Mouse (Mus musculus) lung, embryonic 15.5 days (tissue): ENCODE results near the gene Far2. TPM values are rescaled to one million over a fixed set of nuclear protein-coding genes. Genes with fewer than 3 reads are reported as not detected.
A peak's percentile ranks its signal among the peaks of the same experiment; 100 is the strongest.

Experiments used
- ATAC-seq: fragments of 200-750 bp; cut with Nextera tagmentation; 2 replicates; pipeline ENCODE4 v1.8.0; 2017; ENCODE audit warnings: moderate number of reproducible peaks, borderline replicate concordance; ENCODE audit not compliant: low FRiP score, low TSS enrichment; ENCODE audit errors: extremely low read depth
- H3K27ac ChIP-seq: fragments of 300-500 bp; sonication (generic); 2 replicates; pipeline ENCODE4 v1.5.1; 2015; ENCODE audit warnings: moderate library complexity, mild to moderate bottlenecking, inconsistent platforms
- H3K27me3 ChIP-seq: fragments of 300-500 bp; sonication (generic); 2 replicates; pipeline ENCODE4 v1.6.1; 2015; ENCODE audit warnings: inconsistent platforms
- H3K36me3 ChIP-seq: fragments of 300-500 bp; sonication (generic); 2 replicates; pipeline ENCODE4 v1.6.1; 2015; ENCODE audit warnings: inconsistent platforms
- H3K4me1 ChIP-seq: fragments of 300-500 bp; sonication (generic); 2 replicates; pipeline ENCODE4 v1.6.1; 2015; ENCODE audit warnings: inconsistent platforms
- H3K4me2 ChIP-seq: fragments of 300-500 bp; sonication (generic); 2 replicates; pipeline ENCODE4 v1.6.1; 2015; ENCODE audit warnings: inconsistent platforms, mild to moderate bottlenecking, moderate library complexity
- H3K4me3 ChIP-seq: fragments of 300-500 bp; sonication (generic); 2 replicates; pipeline ENCODE4 v1.5.1; 2015; ENCODE audit warnings: mild to moderate bottlenecking, inconsistent platforms
- H3K9ac ChIP-seq: fragments of 300-500 bp; sonication (generic); 2 replicates; pipeline ENCODE4 v1.6.1; 2015; ENCODE audit warnings: inconsistent platforms
- H3K9me3 ChIP-seq: fragments of 300-500 bp; sonication (generic); 2 replicates; pipeline ENCODE4 v1.6.1; 2016; ENCODE audit warnings: inconsistent platforms
- WGBS: fragments of 180-500 bp; shearing (Covaris S2); methylation state at CpG from one replicate; pipeline ENCODE4 v1.1.7; 2015; 5-methylcytosine and 5-hydroxymethylcytosine counted together
- polyA plus RNA-seq: library from polyadenylated mRNA; unstranded; fragments of >200 nt; fragmentation: Nextera tagmentation; extraction: Ambion mirVana; gene quantifications from 2 replicates; pipeline ENCODE4 v1.2.1, GENCODE M21; 2015

The Far2 gene
- polyA plus RNA-seq, 1 experiment from 2014 or later: 8.5 TPM

- Histone ChIP-seq H3K9ac (no peak overlapping the region), H3K27me3 (no peaks in the 10 kb centered on the region), H3K4me1 (no peaks in the 10 kb centered on the region), H3K9me3 (no peaks in the 10 kb centered on the region), H3K36me3 (no peaks in the 10 kb centered on the region), H3K4me3 (no peak overlapping the region), H3K4me2 (no peak overlapping the region), H3K27ac (no peak overlapping the region)
- WGBS: 82% methylated on average over 2 of the region's 2 CpGs
- no peak for ATAC-seq
Observed at GRCm38 (mm10) chr6:148083864-148084263, 36.8 kb downstream of the Far2 start.

DNA sequence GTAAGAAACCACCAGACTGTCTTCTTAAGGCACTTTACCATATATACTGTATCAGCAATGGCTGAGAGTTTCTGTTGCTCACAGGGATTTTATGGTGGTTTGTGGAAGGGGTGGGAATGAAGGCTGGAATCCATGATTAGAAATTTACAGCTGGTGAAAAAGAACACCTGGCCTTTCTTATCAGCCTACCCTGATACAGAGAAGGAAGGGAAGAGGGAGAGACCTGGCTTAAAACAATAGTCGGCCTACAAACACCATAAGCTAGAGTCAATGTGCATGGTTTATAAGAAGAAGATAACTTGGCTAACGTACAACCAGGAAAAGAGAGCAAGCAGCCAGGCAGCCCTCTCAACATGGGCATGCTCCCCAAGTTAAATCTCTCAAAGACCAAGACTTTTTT, 37.3 kb downstream of the Far2 start:
- Histone ChIP-seq H3K36me3 (no peaks in the 10 kb centered on the region), H3K9ac (no peak overlapping the region), H3K4me1 (no peaks in the 10 kb centered on the region), H3K27ac (no peak overlapping the region), H3K4me3 (no peak overlapping the region), H3K9me3 (no peaks in the 10 kb centered on the region), H3K27me3 (no peaks in the 10 kb centered on the region), H3K4me2 (no peak overlapping the region)
- WGBS: 70% methylated on average over 2 of the region's 2 CpGs
- no peak for ATAC-seq

DNA sequence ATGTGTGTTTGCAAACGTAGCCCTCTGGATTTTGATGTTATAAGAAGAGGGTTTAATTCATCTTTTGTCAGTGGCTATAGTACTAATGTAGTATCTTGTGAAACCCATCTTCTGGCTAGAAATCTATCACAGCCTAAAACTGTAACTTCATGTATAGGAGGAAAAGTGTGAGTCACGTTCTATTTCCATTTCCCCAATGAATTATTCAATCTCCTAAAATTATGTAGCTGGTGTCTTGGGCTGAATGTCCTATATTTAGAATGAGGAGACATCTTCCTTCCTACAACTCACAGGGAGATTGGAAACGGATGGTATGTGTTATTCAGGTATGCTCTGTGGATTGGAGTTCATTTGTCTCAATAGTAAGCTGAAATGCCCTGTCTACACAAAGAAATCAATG, 50.0 kb downstream of the Far2 start:
- no peaks in the 10 kb centered on the region for H3K9me3 ChIP-seq
- no peaks in the 10 kb centered on the region for H3K27me3 ChIP-seq
- 66% methylated on average over 3 of the region's 3 CpGs for WGBS
- H3K4me2 ChIP-seq: no peak overlapping the region
- no peaks in the 10 kb centered on the region for H3K4me1 ChIP-seq
- no peak overlapping the region for H3K9ac ChIP-seq
- no peak overlapping the region for H3K27ac ChIP-seq
- no peak overlapping the region for H3K4me3 ChIP-seq
- no peak for ATAC-seq
- H3K36me3 ChIP-seq: no peaks in the 10 kb centered on the region

- no peaks in the 10 kb centered on the region for H3K36me3 ChIP-seq
- H3K27me3 ChIP-seq: no peaks in the 10 kb centered on the region
- H3K9ac ChIP-seq: no peak overlapping the region
- no peak overlapping the region for H3K4me2 ChIP-seq
- peak; percentile 86; the same call in 1 of the 2 replicates for ATAC-seq
- WGBS: 43% methylated on average over 3 of the region's 3 CpGs
- no peaks in the 10 kb centered on the region for H3K9me3 ChIP-seq
- H3K4me3 ChIP-seq: no peak overlapping the region
- 0 out of 2 replicates have a peak overlapping the region, but pooled peaks have one; percentile 15 for H3K27ac ChIP-seq
- H3K4me1 ChIP-seq: no peaks in the 10 kb centered on the region
Observed at GRCm38 (mm10) chr6:148101977-148102376, 54.9 kb downstream of the Far2 start.

DNA sequence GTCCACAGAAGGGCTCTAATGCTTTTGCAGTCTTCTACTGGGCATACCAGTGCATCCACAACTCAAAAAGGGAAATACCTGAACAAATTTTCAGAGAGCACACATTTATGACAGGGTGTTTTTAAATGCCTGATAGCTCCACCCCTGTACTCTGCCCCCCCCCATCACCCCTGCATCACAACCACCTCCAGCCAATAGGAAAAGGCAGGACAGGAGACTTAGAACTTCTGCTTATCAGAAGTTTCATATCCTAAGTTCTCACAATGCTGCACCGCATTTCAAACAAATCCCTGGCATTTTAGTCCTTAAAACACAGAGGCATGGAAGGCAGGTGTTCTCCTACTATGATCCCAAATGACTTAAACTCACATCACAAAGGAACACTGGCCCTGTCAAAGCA, 55.4 kb downstream of the Far2 start:
- whole genome bisulfite sequencing: 83% methylated on average over 1 of the region's 1 CpGs
- ATAC-seq: no peak

GRCm38 (mm10) chr6:148104212-148104611, 57.2 kb downstream of the Far2 start:
- WGBS: 29% methylated on average over 9 of the region's 9 CpGs
- H3K4me2 ChIP-seq: no peak overlapping the region; the same call in 1 of the 2 replicates
- H3K4me1 ChIP-seq: no peaks in the 10 kb centered on the region
- no peaks in the 10 kb centered on the region for H3K9me3 ChIP-seq
- H3K27me3 ChIP-seq: no peaks in the 10 kb centered on the region
- no peak overlapping the region for H3K4me3 ChIP-seq
- no peak overlapping the region for H3K27ac ChIP-seq
- no peak for ATAC-seq
- H3K9ac ChIP-seq: no peak overlapping the region
- H3K36me3 ChIP-seq: no peaks in the 10 kb centered on the region

More for the DNA sequence above, 55.4 kb downstream of the Far2 start:
- Histone ChIP-seq H3K27me3 (no peaks in the 10 kb centered on the region), H3K27ac (no peak overlapping the region), H3K4me1 (no peaks in the 10 kb centered on the region), H3K36me3 (no peaks in the 10 kb centered on the region), H3K4me2 (no peak overlapping the region), H3K4me3 (no peak overlapping the region), H3K9me3 (no peaks in the 10 kb centered on the region), H3K9ac (no peak overlapping the region)

- Histone ChIP-seq H3K4me3 (no peak overlapping the region), H3K36me3 (no peaks in the 10 kb centered on the region), H3K9me3 (no peaks in the 10 kb centered on the region), H3K4me2 (no peak overlapping the region), H3K4me1 (no peaks in the 10 kb centered on the region), H3K27me3 (no peaks in the 10 kb centered on the region), H3K9ac (no peak overlapping the region), H3K27ac (no peak overlapping the region)
- 66% methylated on average over 9 of the region's 9 CpGs for WGBS
- no peak for ATAC-seq
Observed at GRCm38 (mm10) chr6:148105722-148106268, 58.7 kb downstream of the Far2 start.

- no peaks in the 10 kb centered on the region for H3K4me1 ChIP-seq
- no peak for ATAC-seq
- no peak overlapping the region for H3K9ac ChIP-seq
- no peaks in the 10 kb centered on the region for H3K36me3 ChIP-seq
- no peak overlapping the region for H3K4me2 ChIP-seq
- H3K9me3 ChIP-seq: no peaks in the 10 kb centered on the region
- no peak overlapping the region for H3K27ac ChIP-seq
- WGBS: 30% methylated on average over 8 of the region's 8 CpGs
- H3K4me3 ChIP-seq: no peak overlapping the region
- H3K27me3 ChIP-seq: no peaks in the 10 kb centered on the region
Observed at GRCm38 (mm10) chr6:148108741-148109472, 61.8 kb downstream of the Far2 start.

DNA sequence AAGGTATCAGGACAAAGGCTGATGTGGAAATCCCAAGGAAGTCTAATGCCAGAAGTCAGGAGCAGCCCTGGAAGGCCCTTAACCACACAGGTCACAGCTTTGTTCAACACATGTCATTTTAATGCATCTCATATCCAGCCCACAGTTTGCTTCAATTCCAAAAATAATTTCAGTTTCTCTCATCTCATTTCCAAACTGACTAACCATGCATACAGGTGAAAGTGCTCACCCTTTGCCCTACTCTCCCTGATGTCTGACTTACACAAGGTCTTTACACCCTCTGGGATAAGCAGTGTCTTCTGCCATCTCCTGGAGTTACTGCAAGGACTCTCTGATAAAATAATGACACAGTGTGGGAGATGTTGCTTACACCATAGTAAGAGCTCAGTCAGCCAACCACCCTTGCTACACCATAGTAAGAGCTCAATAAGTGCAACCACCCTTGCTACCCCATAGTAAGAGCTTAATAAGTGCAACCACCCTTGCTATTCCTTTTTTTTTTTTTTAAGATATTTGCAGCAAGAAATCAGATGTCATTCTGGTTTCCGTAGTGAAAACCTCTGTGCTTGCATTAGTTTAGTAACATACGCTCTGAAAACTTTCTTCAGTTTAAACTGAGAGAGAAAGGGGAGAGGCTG, 64.1 kb downstream of the Far2 start:
- H3K36me3 ChIP-seq: no peaks in the 10 kb centered on the region
- no peaks in the 10 kb centered on the region for H3K9me3 ChIP-seq
- no peak overlapping the region for H3K4me3 ChIP-seq
- 79% methylated on average over 2 of the region's 2 CpGs for WGBS
- H3K4me2 ChIP-seq: no peak overlapping the region
- H3K27me3 ChIP-seq: no peaks in the 10 kb centered on the region
- no peak overlapping the region for H3K9ac ChIP-seq
- ATAC-seq: no peak
- no peak overlapping the region for H3K27ac ChIP-seq
- H3K4me1 ChIP-seq: no peaks in the 10 kb centered on the region

DNA sequence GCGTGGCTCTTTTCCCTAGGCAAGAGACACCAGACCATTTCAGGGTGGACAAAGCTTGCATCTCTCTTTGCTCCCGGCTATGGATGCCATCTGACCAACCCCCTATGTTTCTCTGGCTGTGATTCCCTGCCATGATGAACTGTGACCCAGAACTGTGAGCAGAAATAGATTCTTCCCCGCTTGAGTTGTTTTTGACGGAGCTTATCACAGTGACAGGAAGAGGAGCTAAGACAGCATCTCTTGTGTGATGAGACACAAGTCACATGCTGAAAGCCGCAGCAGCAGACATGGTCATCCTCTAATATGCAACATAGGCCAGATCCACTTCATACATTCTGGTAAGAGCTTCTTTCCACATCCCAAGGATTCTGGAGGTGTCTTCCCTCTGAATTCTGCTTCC, 69.3 kb downstream of the Far2 start:
- H3K27ac ChIP-seq: peak overlapping the region; percentile 69

DNA sequence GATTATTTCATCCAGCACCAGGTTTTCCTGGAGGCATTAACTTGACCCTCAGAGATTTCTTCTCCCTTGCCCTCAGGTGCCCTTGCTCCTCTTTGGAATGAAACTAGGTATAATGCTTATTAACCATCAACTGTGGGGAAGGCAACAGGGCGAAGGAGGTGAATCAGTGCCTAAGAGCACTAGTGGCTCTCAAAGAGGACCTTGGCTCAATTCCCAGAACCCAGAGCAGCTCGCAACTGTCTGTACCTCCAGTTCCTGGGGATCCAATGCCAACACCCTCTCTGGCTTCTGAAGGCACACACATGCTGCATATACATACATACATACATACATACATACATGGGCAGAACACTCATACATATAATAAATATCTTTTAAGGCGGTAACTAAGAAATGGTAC, 69.8 kb downstream of the Far2 start:
- WGBS: 51% methylated on average over 3 of the region's 3 CpGs
- no peaks in the 10 kb centered on the region for H3K36me3 ChIP-seq
- no peak overlapping the region for H3K4me2 ChIP-seq
- no peaks in the 10 kb centered on the region for H3K9me3 ChIP-seq
- no peak overlapping the region for H3K9ac ChIP-seq
- H3K4me3 ChIP-seq: no peak overlapping the region
- peaks cover 6% of the 10 kb centered on the region for H3K4me1 ChIP-seq
- H3K27me3 ChIP-seq: no peaks in the 10 kb centered on the region
- no peak for ATAC-seq
- H3K27ac ChIP-seq: peak overlapping the region; percentile 69

More for the DNA sequence above, 69.3 kb downstream of the Far2 start:
- 49% methylated on average over 5 of the region's 5 CpGs for WGBS
- peak; percentile 87 for ATAC-seq
- Histone ChIP-seq H3K36me3 (no peaks in the 10 kb centered on the region), H3K4me1 (peaks cover 6% of the 10 kb centered on the region), H3K27me3 (no peaks in the 10 kb centered on the region), H3K9ac (no peak overlapping the region), H3K4me3 (no peak overlapping the region), H3K4me2 (no peak overlapping the region), H3K9me3 (no peaks in the 10 kb centered on the region)

DNA sequence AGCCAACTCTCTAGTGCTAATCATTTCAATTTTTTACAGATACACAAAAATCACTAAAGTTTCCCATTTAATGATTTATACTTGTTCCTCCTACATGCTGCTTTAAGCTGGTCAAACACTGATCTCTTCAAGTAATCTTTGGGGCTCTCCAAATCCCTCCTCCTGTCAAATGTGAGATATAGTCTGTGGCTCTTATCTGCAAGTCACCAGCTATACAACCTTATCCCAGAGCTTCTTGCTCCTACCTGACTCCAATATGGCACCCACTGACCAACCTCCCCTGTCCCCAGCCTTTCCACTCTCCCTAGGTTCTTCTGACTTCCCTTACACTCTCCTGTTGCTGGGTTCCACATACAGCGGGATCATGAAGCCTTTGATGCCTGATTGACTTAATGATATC, 70.6 kb downstream of the Far2 start:
- peaks cover 6% of the 10 kb centered on the region for H3K4me1 ChIP-seq
- WGBS: 94% methylated on average over 1 of the region's 1 CpGs

More for the DNA sequence above, 70.6 kb downstream of the Far2 start:
- Histone ChIP-seq H3K36me3 (no peaks in the 10 kb centered on the region), H3K27me3 (no peaks in the 10 kb centered on the region), H3K9me3 (no peaks in the 10 kb centered on the region), H3K27ac (no peak overlapping the region), H3K4me2 (no peak overlapping the region), H3K9ac (no peak overlapping the region), H3K4me3 (no peak overlapping the region)
- ATAC-seq: no peak
